Mouse (Mus musculus) megakaryocyte, embryonic 14.5 days (primary cell): Measurements from ENCODE around the gene Vwa7.

Source experiments
- FLI1 ChIP-seq: IDR thresholded peaks from 2 replicates; pipeline ENCODE4 v1.6.1; 2012; ENCODE audit warnings: low read length, inconsistent platforms, mixed read lengths
- GATA1 ChIP-seq: IDR thresholded peaks from 3 replicates; pipeline ENCODE4 v1.6.1; 2012; ENCODE audit warnings: mixed read lengths, low read length, inconsistent platforms, borderline replicate concordance

- TF ChIP-seq GATA1 (no peak), FLI1 (no peak)
These were observed 43.7 kb downstream of the Vwa7 start for GRCm38 (mm10) chr17:35060071-35060470.
